Mouse (Mus musculus): ENCODE measurements around the gene Gbp9.
A peak's percentile ranks its signal among the peaks of the same experiment; 100 is the strongest.

DNA sequence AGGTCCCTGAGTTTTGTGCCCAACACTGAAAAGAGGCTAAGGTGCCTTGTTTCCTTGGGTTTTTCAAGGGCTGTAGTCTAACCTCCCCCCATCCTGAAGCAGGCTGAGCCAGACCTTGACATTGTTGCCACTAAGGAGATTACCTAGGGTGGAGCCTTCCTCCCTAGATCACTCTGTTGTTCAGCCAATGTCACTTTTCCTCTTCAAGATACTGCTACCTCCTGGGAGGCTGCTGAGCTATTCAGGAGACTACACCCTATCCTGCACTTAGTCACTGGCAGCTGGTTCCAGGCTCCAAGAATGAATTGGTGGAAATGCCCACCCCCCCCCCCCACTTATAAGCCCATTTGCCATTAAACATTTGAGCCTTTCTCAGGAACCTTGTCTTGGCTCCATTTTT is 7.1 kb upstream of the Gbp9 start:
- no peak for TF ChIP-seq CTCF (IDR thresholded peaks at IDR 0.05)
- 0 out of 2 replicates have a peak, but pooled peaks have one; percentile 48 for TF ChIP-seq EP300 (IDR thresholded peaks at IDR 0.05; ENCODE audit: insufficient read depth, low read depth, low read length)
- 0 out of 2 replicates have a peak, but pooled peaks have one; percentile 14 for TF ChIP-seq POLR2A (IDR thresholded peaks at IDR 0.05; ENCODE audit: insufficient read depth, low read depth, low read length)

Data from heart, adult 2 months (tissue).